Mouse (Mus musculus): ENCODE data around the gene Cdkl3. TPM values are rescaled to one million over a fixed set of nuclear protein-coding genes. Genes with fewer than 3 reads are reported as not detected.
A peak's percentile ranks its signal among the peaks of the same experiment; 100 is the strongest.

Gene Cdkl3
- polyA plus RNA-seq (2015; fragmentation: Nextera tagmentation; extraction: Ambion mirVana) = 6.0 and 6.9 TPM in 2 replicates

DNA sequence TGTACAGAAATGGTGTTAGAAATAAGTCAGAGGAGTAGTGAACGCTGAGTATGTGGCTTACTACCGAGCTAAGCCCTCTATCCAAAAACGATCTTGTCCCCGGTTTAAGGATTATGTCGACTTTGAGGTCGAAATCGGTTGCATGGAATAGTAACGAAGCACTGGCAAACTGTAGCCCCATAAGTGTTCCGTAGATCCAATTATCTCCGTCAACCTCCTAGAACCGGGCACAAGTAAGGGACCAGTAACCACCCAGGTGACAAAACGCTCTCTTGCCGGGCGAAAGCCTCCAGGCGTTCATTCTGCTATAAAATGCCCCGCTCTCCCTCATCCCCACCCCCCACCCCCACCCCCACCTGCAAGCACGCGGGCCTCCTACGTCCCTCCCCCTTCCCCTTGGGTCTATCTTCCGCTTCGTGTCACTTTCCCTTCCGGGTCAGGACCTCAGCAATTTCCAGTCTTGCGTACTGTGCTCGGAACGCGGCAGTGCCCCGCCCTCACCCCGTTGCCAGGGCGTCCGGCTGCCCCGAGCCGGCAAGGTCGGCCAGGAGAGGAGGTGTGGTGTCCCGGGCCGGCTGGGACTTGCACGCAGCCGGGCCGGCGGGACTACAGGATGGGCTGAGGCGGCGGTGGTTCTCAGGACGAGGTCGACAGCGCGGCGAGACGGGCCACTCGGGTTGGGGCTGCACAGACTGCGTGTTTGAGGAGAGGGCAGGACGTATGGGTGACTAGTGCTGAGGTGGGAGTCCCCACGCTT is at the start of gene Cdkl3:
TSS of gene Cdkl3 (plus strand) at position 450 of the 757 bp plus-strand sequence.
- peak within 1 kb of the TSS; percentile 72 for H3K4me2 ChIP-seq
- peaks cover 2% of the 10 kb centered on the region; the same call in 1 of the 2 replicates for H3K4me1 ChIP-seq
- peak within 1 kb of the TSS; percentile 65 for H3K9ac ChIP-seq
- WGBS = under 1% methylated on average over 51 of the region's 51 CpGs
- H3K27ac ChIP-seq = peak within 1 kb of the TSS; percentile 93
- peak; percentile 91 for ATAC-seq (ENCODE audit: insufficient read depth, low FRiP score, low read depth)
- H3K4me3 ChIP-seq (replicated peaks) = peak within 1 kb of the TSS; percentile 74
- H3K9me3 ChIP-seq = no peaks in the 10 kb centered on the region
- H3K27me3 ChIP-seq (replicated peaks) = no peaks in the 10 kb centered on the region
- no peaks in the 10 kb centered on the region for H3K36me3 ChIP-seq

DNA sequence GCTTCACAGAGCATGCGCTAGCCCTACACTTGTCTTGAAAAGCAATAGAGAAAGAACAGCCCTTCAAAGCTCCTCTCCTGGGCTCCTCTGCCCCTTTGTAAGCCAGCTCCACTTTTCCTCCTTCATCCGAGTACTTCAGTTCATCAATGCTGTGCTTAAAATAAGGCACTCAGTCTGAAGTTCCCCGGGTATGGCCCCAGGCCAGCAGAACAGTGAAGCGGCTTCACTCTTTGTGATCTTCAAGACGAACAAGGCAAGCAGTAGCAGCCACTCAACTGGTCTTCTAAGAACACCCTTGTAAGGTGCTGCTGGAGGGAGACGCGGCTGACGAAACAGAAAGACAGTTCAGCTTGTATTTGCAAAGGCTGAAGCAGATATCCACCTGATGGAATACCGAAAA is 47.9 kb upstream of the Cdkl3 start:
- H3K4me3 ChIP-seq (replicated peaks) = no peak overlapping the region
- H3K27ac ChIP-seq = no peak overlapping the region
- H3K9me3 ChIP-seq = no peaks in the 10 kb centered on the region
- no peaks in the 10 kb centered on the region for H3K4me1 ChIP-seq
- H3K27me3 ChIP-seq (replicated peaks) = no peaks in the 10 kb centered on the region
- WGBS = 73% methylated on average over 9 of the region's 9 CpGs
- no peak overlapping the region for H3K9ac ChIP-seq
- H3K36me3 ChIP-seq = no peaks in the 10 kb centered on the region
- H3K4me2 ChIP-seq = no peak overlapping the region
- ATAC-seq (ENCODE audit: insufficient read depth, low FRiP score, low read depth) = no peak

DNA sequence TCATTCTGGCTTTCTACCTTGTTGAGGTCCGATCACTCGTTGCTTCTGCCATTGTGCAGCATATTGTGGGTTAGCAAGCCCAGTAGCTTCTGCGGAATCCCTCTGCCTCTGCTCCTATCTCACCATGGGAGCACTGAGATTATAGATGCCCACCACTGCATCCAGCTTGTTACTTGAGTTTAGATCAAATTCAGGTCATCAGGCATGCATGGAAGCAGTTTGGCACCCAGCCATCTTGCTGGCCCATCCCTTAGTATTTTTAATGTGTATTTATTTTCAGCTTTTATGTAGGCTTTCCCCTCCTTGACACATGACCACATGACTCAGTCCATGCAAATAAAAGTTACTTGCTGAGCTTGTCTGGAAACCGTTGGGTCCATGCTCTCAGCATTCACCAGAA is 46.3 kb upstream of the Cdkl3 start:
- Histone ChIP-seq H3K9ac (no peak overlapping the region), H3K4me2 (no peak overlapping the region), H3K27me3 (replicated peaks) (no peaks in the 10 kb centered on the region), H3K27ac (no peak overlapping the region), H3K4me1 (no peaks in the 10 kb centered on the region), H3K36me3 (no peaks in the 10 kb centered on the region), H3K9me3 (no peaks in the 10 kb centered on the region), H3K4me3 (replicated peaks) (no peak overlapping the region)
- no peak for ATAC-seq (ENCODE audit: insufficient read depth, low FRiP score, low read depth)
- 81% methylated on average over 4 of the region's 4 CpGs for WGBS

DNA sequence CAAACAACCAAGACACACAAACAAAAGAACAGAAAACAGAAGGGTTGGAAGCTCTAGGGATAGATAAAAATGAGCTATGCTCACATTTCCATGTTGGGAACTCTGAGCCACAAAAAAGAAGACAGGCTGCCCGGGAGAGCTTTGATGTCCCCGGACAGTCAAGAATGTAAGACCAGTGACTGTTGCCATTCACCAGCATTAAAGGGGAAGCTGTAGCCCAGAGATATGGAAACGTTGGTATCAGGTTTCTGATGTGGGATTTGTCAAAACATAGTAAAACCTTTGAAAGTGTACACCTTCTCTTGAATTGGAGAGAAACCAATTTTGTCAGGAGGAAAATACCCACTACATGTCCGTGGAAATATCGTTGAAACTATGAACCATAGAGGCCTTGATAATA is 44.5 kb upstream of the Cdkl3 start:
- Histone ChIP-seq H3K4me1 (no peaks in the 10 kb centered on the region), H3K36me3 (no peaks in the 10 kb centered on the region), H3K9ac (no peak overlapping the region), H3K4me3 (replicated peaks) (no peak overlapping the region), H3K27ac (no peak overlapping the region), H3K27me3 (replicated peaks) (no peaks in the 10 kb centered on the region), H3K4me2 (no peak overlapping the region), H3K9me3 (no peaks in the 10 kb centered on the region)
- ATAC-seq (ENCODE audit: insufficient read depth, low FRiP score, low read depth) = no peak
- WGBS = 82% methylated on average over 5 of the region's 5 CpGs

DNA sequence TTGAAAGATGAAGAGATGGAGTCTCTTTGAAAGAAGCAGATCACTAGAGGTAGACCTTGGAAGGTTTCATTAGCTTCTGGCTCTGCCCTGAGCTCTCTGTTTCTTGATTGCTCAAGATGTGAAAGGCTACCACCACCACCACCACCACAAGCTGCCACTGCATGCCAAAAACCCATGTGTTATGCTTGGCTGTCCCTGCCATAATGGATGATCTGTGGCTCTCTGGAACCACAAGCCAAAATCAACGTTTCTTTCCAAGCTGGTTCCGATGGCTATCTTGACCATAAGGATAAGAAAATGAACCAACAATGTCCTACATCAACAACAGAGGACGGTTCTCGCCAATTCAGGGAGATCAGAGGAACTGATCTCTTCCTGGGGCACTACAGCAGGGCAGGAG is 44.0 kb upstream of the Cdkl3 start:
- Histone ChIP-seq H3K27me3 (replicated peaks) (no peaks in the 10 kb centered on the region), H3K9ac (no peak overlapping the region), H3K27ac (no peak overlapping the region), H3K4me2 (no peak overlapping the region), H3K4me3 (replicated peaks) (no peak overlapping the region), H3K9me3 (no peaks in the 10 kb centered on the region), H3K36me3 (no peaks in the 10 kb centered on the region), H3K4me1 (no peaks in the 10 kb centered on the region)
- WGBS = 80% methylated on average over 4 of the region's 4 CpGs
- no peak for ATAC-seq (ENCODE audit: insufficient read depth, low FRiP score, low read depth)

DNA sequence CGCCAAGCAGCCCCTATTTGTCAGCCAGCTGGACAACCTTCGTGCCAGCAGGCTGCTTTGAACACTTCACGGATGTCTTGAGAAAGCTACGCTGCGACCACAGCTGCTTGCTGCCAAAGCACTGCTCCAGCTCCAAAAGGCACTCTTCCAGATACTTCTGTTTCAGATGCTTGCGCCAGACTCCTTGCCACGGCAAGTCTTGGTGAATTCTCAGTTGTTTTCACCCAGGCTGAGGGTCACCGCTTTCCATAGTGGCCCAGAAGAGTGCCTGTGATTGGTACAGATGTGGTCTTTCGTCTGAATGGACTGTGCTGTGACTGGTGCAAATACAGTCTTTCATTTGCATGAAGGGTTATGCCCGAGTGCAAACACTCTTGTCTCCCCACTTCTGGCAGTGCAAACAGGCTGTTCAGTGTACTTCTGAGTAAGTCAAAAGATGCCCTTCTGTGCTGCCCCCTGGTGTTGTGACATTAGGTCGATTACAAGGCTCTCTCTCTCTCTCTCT is 43.0 kb upstream of the Cdkl3 start:
- H3K9me3 ChIP-seq = no peaks in the 10 kb centered on the region
- H3K4me1 ChIP-seq = no peaks in the 10 kb centered on the region
- H3K9ac ChIP-seq = no peak overlapping the region
- no peak overlapping the region for H3K27ac ChIP-seq
- H3K4me3 ChIP-seq (replicated peaks) = no peak overlapping the region
- no peak overlapping the region for H3K4me2 ChIP-seq
- H3K36me3 ChIP-seq = no peaks in the 10 kb centered on the region
- no peaks in the 10 kb centered on the region for H3K27me3 ChIP-seq (replicated peaks)
- ATAC-seq (ENCODE audit: insufficient read depth, low FRiP score, low read depth) = no peak
- 66% methylated on average over 11 of the region's 11 CpGs for WGBS

DNA sequence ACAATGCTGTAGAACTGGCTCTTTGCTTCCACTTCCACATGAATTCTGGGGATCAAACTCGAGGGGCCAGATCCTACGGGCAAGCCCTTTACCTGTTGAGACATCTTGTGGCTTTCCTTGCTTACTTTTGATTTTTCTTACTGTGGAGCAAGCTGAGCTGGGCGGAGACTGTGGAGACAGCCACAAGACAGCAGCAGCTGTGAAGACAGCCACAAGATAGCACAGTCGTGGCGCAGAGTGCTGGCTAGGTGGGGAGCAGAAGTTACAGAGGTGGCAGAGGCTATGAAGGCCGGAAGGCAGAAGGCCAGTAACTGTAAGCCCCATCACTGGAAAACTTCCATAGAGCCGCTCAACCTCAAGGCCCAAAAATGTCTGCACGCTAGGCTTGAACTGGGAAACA is 42.3 kb upstream of the Cdkl3 start:
- no peaks in the 10 kb centered on the region for H3K9me3 ChIP-seq
- no peak for ATAC-seq (ENCODE audit: insufficient read depth, low FRiP score, low read depth)
- H3K27me3 ChIP-seq (replicated peaks) = no peaks in the 10 kb centered on the region
- H3K36me3 ChIP-seq = no peaks in the 10 kb centered on the region
- no peak overlapping the region for H3K9ac ChIP-seq
- H3K4me1 ChIP-seq = no peaks in the 10 kb centered on the region
- H3K4me2 ChIP-seq = no peak overlapping the region
- WGBS = 82% methylated on average over 8 of the region's 8 CpGs
- H3K27ac ChIP-seq = no peak overlapping the region
- no peak overlapping the region for H3K4me3 ChIP-seq (replicated peaks)

DNA sequence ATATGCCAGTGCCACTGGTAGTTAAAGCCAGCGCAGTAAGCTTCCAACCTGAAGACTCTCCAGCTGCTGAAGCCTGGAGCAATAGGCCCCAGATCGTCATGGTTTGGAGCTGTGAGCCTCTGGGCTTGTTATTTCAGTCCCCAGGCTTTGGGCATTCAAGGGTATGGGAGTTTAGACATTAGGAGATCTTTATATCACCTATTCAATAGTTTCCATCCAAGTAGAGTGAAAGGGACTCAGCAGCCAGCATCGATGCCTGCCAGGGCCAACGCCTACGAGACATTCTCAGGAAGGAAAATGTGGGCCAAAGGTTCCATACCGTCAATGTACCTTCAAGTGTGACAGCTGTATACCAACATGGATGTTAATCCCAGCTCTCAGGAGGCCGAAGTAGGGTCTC is 41.7 kb upstream of the Cdkl3 start:
- no peak for ATAC-seq (ENCODE audit: insufficient read depth, low FRiP score, low read depth)
- H3K36me3 ChIP-seq = no peaks in the 10 kb centered on the region
- H3K9ac ChIP-seq = no peak overlapping the region
- H3K4me3 ChIP-seq (replicated peaks) = no peak overlapping the region
- no peak overlapping the region for H3K4me2 ChIP-seq
- no peak overlapping the region for H3K27ac ChIP-seq
- H3K27me3 ChIP-seq (replicated peaks) = no peaks in the 10 kb centered on the region
- 90% methylated on average over 7 of the region's 7 CpGs for WGBS
- 0 out of 2 replicates have a peak, but pooled peaks cover 2% of the 10 kb centered on the region for H3K4me1 ChIP-seq
- no peaks in the 10 kb centered on the region for H3K9me3 ChIP-seq

DNA sequence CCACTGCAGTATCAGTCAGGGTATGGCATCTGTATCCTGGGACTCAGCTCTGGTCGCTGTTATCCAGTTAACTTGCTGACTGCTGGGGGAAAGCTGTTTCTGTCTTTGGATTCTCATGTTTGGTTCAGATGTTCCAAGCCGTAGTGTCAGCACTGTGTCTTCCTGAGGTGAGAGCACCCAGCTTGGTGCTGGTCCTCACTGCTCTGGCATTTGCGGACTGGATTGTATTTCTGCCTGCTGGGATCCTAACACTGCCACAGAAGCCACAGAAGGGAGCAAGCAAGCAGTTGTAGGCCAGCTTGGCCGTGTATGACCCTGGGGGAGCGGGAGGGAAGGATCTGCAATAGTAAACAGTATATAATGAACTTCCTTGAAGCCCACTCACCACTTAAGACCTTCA is 37.4 kb upstream of the Cdkl3 start:
- no peak for ATAC-seq (ENCODE audit: insufficient read depth, low FRiP score, low read depth)
- no peaks in the 10 kb centered on the region for H3K9me3 ChIP-seq
- no peaks in the 10 kb centered on the region for H3K27me3 ChIP-seq (replicated peaks)
- WGBS = 78% methylated on average over 5 of the region's 5 CpGs
- H3K27ac ChIP-seq = no peak overlapping the region
- peaks cover 8% of the 10 kb centered on the region; the same call in 1 of the 2 replicates for H3K4me1 ChIP-seq
- no peak overlapping the region for H3K4me3 ChIP-seq (replicated peaks)
- H3K4me2 ChIP-seq = no peak overlapping the region
- peaks cover 5% of the 10 kb centered on the region; the same call in 1 of the 2 replicates for H3K36me3 ChIP-seq
- H3K9ac ChIP-seq = no peak overlapping the region

DNA sequence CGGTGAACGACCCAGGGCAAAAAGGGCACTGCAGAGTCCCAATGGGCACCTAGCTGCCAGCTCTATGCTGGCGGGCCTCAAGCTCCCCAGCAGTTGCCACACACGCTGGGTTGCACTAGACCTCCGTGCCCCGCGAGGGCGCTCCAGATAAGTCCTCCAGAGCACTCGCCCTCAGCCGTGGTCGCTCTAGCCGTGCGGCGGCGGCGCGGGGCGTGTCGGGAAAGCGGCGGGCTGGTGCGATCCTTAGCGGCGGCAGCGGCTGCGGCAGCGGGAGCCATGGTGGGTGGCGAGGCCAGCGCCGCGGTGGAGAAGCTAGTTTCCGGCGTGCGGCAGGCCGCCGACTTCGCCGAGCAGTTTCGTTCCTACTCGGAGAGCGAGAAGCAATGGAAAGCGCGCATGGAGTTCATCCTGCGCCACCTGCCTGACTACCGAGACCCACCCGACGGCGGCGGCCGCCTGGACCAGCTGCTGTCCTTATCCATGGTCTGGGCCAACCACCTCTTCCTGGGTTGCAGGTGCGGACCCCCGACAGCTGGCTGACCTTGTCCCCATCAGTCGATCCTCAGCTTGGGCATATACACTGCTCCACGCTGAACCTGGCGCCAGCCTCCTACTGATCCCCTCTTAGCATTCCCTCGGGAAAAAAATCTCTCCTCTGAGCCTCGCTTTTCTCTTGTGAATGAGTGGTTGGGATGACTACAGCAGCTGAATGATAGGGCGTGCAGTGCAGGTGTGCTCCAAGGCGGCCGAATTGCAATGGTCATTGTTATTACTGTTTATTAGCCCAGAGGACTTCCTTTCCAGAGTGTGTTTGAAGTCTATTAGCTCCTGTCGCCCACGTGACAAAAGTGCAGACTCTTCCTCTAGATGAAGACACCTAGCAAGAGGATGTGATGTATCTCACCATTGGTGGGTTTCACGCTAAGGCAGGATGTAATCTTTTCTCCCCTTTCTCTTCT is 36.3 kb upstream of the Cdkl3 start, which contains the start of gene Cdkn2aipnl:
TSS of gene Cdkn2aipnl (plus strand) at position 219 of the 959 bp plus-strand sequence.
- Histone ChIP-seq H3K36me3 (peaks cover 15% of the 10 kb centered on the region), H3K4me2 (peak within 1 kb of the TSS; percentile 93), H3K9ac (peak within 1 kb of the TSS; percentile 65), H3K4me3 (replicated peaks) (peak within 1 kb of the TSS; percentile 81), H3K9me3 (no peaks in the 10 kb centered on the region), H3K27me3 (replicated peaks) (no peaks in the 10 kb centered on the region), H3K4me1 (peaks cover 8% of the 10 kb centered on the region; the same call in 1 of the 2 replicates), H3K27ac (peak within 1 kb of the TSS; percentile 62)
- peak; percentile 92 for ATAC-seq (ENCODE audit: insufficient read depth, low FRiP score, low read depth)
- WGBS = 1% methylated on average over 63 of the region's 63 CpGs

DNA sequence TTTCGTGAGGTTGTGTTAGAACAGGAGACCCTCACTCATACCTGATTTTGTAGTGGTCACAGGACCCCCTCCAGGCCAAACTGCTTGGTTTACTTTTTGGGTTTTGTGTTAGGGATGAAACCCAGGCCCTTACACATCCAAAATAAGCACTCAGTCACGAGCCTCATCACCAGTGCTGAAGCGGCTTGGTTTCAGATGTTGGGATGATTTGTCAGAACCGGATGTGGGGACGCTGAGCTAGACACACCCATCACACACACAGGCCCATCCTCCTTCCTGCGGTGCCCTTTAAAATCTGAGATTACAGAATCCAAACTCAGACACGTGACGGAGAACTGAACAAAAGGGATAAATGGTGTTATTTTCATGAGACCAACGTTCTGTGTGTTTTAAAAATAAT is 35.1 kb upstream of the Cdkl3 start:
- no peaks in the 10 kb centered on the region for H3K27me3 ChIP-seq (replicated peaks)
- H3K4me2 ChIP-seq = 0 out of 2 replicates have a peak overlapping the region, but pooled peaks have one; percentile 93
- no peaks in the 10 kb centered on the region for H3K9me3 ChIP-seq
- H3K4me3 ChIP-seq (replicated peaks) = no peak overlapping the region
- H3K9ac ChIP-seq = no peak overlapping the region
- H3K36me3 ChIP-seq = peaks cover 17% of the 10 kb centered on the region
- H3K4me1 ChIP-seq = peaks cover 8% of the 10 kb centered on the region; the same call in 1 of the 2 replicates
- 85% methylated on average over 9 of the region's 9 CpGs for WGBS
- H3K27ac ChIP-seq = no peak overlapping the region
- ATAC-seq (ENCODE audit: insufficient read depth, low FRiP score, low read depth) = no peak

All from stomach, embryonic 15.5 days (tissue).